Mouse (Mus musculus) subcutaneous adipose tissue, adult 2 months (tissue): ENCODE measurements around the gene Gtf3c3. TPM values are rescaled to one million over a fixed set of nuclear protein-coding genes. Genes with fewer than 3 reads are reported as not detected.

Experiments used
- polyA plus RNA-seq: library from polyadenylated mRNA; depleted of rRNA; stranded (reverse); fragments of >200 nt; gene quantifications from 2 replicates; pipeline ENCODE4 v1.2.3, GENCODE M21; 2012; ENCODE audit warnings: low replicate concordance; rRNA removed

The Gtf3c3 gene
- 8.4 and 8.8 TPM in 2 replicates for polyA plus RNA-seq

DNA sequence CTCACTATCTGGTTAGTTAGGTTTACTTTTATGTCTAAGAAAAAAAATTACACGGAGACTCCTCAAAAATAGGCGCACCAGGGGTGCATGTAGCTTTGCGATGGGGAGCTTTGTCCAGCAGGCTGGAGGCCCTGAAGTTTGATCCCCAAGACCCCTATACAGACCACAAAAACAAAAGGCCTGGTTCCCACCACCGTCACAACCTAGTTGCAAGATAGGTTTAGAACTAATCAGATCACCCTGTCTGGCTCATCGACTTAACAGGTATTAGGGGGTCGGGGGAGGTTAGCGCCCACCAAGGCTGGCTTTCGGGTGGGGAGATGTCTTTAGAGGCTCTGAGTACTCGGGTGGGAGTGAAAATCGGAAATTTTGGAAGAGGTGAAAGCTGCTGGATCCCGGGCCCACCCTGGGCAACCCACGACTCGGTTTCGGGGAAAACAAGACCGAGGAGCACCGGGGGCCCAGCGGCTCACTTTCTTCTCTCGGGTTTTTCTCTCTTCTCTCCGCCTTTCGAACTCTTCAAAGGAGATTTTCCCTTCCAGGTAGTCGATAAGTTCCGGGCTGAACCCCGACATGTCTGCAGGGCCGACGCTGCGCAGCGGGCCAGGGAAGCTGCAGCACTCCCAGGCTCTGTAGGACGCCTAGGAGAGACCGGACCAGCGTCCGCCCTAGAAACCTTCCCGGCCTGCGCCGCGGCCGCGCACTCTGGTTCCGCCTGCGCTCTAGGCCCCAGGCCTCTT is at the start of gene Gtf3c3:
Gtf3c3 (minus strand) TSS at position 632 of the 740 bp plus-strand sequence.

Other genes starting within 250 kb of the Gtf3c3 start
- 2.2 and 4.2 TPM in 2 replicates for gene Hecw2, start 243.8 kb downstream of the Gtf3c3 start, polyA plus RNA-seq
- not detected in 2 replicates for gene Ccdc150, start 188.3 kb downstream of the Gtf3c3 start, polyA plus RNA-seq
- 0.70 and 1.4 TPM in 2 replicates for gene Pgap1, start 118.7 kb upstream of the Gtf3c3 start, polyA plus RNA-seq